Mouse (Mus musculus) gastrocnemius, postnatal 25 days (tissue): ENCODE results near the gene Lrrc32. TPM values are rescaled to one million over a fixed set of nuclear protein-coding genes. Genes with fewer than 3 reads are reported as not detected.

ENCODE experiments used
- DNase-seq: peaks from one replicate; pipeline ENCODE4 v3.0.0; 2022
- total RNA-seq, 2 experiments: library from RNA; stranded (reverse); gene quantifications; 1 replicate in 1 of 2; 2 replicates in 1 of 2; pipeline ENCODE4 v1.2.3; 2021

The Lrrc32 gene
- total RNA-seq, 2 experiments from 2014 or later, result 4.9 to 5.0 TPM

DNA sequence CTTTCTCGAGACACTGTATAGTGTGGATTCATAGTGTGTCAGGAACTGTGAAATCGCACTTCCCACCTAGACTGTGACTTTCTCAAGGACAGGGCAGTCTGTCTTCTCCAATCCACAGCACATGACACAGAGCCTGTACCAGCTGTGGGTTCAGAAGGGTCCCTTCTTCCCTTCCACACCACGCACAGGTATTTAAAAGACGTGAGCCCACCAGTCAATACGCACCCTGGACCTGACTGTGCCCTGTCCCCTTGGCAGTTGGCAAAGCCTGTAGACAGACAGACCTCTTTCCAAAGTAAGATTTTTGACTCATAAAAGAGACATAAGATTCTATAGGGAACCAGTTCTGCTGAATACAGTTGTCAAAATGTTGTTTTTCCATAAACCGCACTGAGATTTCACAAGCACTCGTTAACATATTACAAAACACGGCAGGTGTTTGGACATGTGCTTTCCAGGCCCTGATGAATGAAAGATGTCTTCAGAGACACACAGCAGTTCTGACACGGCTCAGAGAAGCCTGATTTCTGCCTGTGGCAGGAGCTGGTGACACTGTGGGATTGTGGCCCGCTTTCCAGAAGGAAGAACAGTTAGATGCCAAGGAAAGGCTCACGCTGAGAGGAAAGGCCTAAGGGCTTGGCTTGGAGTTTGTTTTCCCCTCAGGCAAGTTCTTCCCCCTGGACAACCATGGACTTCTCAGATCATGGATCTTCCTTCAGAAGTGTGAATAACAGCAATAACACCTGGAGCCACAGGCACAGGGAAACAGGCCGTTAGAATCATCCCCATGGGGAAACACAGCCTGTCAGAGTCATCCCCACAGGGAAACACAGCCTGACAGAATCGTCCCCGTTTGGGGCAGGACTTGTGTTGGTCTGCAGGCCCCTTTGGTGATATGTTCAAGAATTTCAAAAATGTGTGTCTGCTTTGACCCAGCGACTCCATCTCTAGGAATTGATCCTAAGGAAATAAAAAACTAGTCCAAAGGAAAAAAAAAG is 22.2 kb downstream of the Lrrc32 start:
- no peak for DNase-seq

DNA sequence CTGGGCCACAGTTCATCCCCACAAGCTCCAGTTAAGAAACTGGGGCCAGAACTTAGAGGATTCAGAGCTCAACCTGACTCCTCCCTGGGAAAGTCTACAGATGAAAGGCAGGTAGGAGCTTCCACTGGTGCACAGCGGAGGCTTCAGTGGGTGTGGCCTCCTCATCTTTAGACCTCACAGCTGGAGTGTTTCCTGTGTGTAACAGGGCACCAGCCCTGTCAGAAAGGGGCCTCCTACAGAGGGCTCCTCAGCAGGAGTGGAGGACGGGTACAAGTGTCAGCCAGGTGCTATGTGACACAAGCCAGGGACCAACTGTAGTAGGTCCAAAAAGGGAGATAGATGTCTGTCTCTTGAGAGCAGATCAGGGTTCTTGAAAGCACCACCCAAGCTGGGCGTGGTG is 24.2 kb downstream of the Lrrc32 start:
- no peak for DNase-seq

DNA sequence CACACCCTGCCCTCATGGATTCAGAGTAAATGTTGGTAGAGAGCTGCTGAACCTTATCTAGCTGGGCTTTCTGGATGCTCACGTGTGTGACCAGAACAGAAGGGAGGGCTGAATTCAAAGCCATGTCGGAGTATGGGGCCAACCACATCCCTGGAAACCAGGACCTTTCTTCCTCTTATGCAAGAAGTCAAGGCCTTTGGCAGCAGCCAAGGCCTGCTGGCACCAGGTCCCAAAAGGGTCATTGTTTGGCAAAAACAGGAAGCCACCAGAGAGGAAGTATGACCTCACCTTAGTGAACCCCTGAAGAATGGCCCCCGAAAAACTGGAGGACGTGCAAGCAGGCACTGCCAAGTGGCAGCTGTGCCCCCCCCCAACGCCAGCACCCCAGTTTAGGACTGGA is 33.5 kb downstream of the Lrrc32 start:
- no peak for DNase-seq

DNA sequence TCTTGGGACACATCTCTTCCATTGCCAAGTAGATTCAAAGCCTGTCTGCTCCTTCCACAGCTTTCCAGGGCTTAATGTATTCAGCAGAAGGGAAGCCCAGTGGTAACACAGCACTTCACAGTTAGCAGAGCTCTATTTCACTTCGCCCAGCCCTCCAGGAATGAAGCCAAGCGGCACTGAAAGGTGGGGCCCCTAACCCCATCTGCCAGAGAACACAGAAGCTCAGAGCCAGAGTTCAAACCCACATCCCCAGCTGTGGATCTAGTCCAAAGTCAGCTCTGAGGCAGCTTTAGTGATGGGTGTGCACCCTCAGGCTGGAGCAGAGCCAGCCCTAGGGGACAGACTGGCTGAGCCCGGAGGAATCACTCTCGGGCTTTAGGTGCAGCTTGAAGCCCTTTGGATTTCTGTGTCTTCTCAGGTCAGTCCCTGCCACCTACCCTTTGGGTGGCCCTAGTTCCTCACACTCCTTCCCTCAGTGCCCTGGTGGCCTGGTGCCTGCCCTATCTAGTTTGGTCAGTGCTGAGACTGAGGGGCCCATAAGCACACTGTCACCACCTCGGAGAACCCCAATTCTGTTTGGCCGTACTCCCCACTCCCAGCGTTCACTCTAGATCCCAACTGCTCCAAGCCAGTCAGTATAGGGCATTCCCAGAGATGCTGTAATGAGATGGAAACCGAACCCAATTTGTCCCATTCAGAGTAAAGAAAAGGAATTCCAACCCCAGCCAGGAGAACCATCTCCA is 34.2 kb downstream of the Lrrc32 start:
- DNase-seq, result peak; percentile 70

DNA sequence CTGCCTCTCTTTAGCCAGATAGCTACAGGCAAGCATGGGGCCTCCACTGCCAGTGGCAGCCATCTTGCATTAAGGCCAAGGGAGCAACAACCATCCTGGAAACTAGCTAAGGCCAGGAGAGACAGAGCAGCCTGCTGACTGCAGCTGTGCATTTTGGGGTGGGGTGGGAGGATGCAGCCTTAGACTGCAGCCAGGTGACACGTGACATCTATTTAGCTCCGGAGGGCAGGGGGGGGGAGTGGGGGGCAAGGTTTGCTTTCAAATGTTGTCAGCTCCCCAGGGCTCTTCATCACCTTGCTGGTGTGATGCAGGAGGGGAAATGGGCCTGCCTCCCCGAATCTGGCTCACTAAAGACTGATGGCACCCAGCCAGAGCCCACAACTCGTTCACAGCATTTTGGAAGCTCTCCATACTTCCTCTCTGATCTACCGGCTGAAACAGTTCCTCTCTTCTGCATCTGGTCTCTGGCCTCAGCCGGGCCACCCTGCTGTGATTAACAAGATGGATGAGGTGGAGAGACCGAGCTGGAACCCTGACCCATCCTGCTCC is 34.8 kb downstream of the Lrrc32 start:
- DNase-seq, result no peak

DNA sequence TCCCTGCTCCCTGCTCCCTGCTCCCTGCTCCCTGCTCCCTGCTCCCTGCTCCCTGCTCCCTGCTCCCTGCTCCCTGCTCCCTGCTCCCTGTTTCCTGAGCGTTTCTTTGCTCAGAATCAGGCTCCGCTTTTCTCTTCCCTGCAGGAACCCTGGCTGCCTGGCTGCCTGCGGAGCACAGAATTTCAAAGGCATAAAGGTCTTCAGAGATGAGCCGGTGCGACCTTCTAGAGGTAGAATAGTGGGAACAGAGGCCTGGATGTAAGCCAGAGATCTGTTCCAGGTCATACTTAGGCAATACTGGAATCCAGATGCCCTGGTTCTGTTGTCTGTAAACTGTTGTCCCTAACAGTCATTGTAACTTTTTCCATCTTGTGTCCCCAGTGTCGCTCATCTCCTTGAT is 35.3 kb downstream of the Lrrc32 start:
- no peak for DNase-seq

DNA sequence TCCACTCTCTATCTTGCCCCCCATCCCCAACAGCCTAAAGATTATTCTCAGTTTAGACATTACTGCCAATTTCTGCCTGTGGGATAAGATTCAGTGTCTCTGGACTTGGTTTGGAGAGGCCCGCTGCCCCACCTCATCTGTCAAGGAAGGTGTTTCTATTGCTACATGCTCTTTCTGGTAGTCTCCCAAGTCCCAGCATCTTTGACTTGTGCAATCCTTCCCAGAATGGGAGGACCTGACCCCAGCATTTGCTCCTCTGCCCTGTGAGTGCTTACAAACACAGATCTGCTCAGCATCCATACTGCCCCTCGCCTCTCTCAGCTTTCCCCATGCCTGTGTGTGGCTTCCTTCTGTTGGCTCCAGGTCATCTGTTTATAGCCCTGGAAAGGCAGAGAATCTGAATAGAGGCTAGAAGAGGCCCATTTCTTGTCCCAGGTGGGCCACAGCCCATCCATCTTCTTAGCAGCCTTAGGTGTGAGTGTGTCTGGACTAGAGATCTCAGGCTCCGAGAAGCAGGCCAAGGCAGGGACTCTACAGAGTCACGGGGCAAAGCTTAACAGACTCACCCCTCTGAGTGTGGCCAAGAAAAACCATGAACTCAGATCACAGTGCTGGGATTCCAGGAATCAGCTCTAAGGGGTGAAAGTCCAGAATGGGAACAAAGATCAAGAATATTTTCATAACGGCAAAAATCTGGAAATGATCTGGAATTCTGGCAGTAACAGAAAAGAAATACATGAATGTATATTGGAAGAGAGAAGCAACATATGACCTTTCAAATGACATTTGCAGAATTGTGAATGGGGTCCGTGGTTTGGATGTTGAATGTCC is 36.0 kb downstream of the Lrrc32 start:
- DNase-seq, result no peak

DNA sequence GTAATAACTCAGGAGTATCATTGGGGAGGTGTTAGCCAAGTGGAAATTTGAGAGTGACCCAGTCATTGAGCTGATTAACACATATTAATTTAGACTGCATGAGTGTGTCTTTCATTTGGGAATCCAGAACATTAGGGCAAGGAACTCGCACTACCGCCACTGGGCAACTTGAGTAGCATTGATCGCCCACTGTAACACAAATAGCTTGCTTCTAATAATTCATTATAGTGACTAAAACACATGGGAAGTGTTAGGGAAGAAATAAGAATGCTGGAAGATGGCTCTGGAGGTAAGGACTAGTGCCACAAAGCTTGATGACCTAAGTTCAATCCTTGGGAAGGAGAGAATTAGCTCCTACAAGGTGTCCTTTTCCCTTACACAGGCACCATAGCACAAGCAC is 38.0 kb downstream of the Lrrc32 start:
- DNase-seq, result no peak

DNA sequence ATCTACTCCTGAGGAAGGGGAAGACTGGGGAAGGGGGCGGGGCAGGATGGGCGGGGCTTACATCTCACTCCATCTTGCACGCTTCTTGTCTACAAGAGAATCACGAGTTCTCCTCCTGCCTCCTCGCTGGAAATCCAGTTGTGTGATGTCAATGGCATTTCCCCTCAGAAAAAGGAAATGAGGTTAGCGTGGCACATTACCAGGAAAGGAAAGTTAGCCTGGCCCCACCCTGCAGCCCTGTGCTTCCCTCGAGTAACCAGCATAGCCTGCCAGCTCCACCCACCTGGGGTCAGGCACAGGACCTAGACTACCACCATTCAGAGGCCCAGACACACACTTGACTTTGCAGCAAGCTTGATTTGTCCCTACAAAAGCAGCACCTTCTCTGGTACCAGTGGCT is 42.5 kb downstream of the Lrrc32 start:
- no peak for DNase-seq

DNA sequence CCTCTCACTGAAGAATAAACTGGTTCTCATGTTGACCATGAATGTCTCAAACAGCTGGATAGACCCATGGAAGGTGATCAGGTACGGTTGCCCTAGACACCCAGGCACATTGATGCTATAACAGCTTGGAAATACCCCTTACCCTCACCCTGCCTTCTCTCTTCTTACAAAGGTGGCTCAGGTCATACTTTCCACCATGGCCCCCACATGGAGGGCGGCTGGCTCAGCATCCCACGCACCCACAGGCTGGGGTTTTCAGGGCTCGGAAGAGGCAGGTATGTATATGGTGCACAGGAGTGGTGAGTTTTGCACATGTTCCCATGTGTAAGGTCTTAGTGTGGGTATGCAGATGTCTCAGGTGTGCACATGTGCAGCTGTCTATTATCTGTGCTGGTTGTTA is 43.9 kb downstream of the Lrrc32 start:
- no peak for DNase-seq

DNA sequence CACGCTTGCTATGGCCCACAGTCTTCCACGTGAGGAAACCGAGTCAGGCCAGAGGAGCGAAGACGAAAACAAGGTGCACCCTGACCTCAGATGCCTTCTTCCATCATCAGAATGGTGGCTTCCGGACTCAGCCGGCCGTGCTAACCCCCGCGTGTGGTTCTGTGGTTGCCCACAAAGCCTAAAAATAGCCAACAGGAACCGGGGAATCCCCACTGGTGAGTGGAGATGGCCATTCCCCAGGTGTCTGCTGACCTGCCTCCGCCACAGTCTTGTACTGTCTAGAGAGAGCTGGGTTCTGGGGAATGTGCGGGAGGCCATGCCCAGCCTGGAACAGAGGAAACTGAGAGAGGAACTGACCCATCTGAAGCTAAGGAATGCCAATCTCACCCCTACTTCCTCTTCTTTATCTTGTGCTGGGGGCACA is 45.4 kb downstream of the Lrrc32 start:
- no peak for DNase-seq

DNA sequence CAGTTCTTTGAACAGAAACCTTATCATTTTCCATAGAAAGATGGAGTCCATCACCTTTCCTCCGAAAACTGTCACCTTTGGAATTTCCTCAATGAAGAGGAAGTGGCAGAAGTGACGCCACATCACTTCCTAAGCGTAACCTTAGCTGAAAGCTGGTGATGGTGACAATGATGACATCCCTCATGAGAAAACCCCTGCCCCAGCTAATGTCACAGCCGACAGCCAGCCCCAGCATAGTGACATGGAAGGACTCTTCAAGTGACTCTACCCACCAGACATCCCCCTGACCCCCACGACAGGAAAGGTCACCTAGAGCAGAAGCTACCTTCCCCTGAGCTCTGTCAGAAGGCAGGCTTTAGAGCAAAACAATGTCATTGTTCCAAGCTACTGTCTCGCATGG is 46.1 kb downstream of the Lrrc32 start:
- no peak for DNase-seq

DNA sequence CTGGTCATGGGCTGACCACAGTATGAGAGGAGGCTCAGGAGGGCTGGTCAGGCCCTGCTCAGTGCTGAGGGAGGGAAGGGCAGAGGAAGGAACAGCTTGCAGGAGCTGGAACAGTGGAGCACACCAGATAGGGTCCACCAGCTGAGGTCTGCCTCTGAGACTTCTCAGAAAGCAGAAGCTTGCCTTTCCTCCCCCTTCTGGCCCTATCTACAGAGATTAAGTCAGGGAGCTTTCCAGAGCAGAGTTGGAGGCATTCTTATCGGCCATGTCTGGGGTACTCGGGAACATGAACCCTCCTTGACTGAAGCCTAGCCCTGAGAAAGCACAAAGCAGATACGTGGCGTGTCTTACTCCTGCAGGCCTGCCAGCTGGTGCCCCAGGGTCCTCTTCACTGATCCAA is 46.8 kb downstream of the Lrrc32 start:
- DNase-seq, result no peak

DNA sequence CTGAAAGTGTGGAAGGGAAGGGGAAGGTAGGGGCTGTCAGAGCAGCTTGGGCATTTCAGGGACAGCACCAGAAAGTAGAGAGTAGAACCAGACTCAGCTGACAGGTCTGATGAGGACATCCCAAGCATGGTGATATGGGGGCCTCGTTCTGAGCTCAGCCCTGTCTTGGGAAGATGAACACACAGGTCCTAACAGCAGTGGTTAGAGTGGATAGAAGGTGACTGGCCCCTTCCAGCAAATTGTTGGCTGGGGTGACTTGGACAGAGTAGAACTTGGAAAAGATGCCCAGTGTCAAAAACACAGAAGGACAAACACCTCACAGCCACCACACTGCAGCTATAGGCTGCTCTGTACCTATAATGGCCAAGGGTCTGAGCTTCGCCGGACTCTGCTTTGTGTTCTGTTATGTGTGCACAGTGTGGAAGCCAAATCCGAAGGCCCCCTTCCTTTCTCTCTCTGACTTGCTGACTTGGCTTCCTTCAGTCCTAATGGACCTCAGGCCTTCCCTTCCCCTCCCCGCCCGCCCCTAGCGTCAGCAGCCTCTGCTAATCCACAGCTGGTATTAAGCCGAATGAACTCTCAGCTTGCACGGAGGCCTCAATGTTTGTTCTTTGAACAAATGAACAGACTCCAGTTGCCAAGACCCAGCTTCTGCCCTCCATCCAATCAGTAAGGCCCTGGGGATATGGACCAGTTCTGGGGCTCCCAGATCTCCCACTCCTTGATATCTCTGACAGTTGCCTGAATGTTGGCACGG is 48.3 kb downstream of the Lrrc32 start:
- DNase-seq, result peak; percentile 29

DNA sequence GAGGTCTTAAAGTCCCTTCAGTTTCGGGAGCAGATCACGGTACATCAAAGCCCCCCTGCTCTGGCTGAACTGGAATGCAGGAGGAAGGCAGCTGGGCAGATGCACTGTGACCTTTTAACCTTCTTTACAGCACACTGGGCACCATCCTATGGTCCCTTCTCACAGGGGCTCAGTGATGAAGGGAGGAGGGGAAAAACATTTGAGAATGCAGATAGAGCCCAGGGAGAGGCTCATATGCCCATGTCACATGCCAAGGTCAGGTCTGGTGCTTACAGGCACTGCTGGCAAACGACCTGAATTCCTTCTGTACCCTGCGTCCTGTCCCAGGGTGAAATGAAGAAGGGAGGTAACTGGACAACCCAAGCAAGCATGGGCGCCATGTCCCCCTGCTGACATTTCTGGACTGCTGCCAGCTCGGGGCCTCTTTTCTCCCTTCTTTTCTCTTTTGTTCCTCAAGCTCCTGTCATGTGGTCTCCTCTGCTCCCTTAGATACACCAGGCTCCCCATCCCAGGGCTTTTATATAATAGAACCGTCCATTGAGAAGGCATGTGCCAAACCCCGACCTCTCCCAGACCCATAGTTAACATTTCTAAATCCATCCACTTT is 49.0 kb downstream of the Lrrc32 start:
- no peak for DNase-seq

DNA sequence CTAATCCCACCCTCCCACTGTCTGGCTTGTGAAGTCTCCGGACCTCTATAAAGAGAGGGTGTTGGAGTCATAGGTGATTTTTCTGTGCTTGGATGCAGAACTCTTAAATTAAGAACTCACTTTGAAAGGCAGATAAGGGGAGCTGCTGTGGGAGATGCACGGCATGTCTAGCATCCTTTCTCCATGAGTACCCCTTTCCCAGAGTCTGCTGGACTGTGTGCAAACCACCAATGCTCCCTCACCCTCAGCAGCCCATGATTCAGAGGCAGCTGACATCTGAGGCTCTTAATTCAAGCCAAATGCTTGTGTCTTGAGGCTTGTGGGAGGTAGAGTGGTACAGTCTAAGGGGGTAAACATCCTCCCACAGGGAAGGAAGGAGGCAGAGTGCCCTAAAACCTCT is 51.8 kb downstream of the Lrrc32 start:
- no peak for DNase-seq

DNA sequence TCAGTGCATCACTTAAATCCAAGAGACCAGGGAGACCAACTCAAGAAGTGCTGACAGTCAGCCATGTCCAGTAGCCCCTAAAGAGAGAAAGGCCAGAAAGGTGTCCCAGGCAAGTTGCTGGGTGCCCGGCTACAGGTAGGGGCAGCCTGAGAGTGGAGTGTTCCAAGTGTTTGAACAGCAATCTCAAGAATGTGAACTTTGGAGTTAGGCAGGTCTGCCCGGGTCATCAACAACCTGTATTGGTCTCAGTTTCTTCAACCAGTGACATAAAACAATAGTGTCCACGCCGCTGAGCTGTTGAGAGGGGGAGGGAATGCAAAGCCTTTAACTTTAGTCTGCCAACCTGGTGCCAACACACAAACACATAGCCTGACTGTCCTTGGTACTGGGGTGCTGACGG is 52.5 kb downstream of the Lrrc32 start:
- no peak for DNase-seq

DNA sequence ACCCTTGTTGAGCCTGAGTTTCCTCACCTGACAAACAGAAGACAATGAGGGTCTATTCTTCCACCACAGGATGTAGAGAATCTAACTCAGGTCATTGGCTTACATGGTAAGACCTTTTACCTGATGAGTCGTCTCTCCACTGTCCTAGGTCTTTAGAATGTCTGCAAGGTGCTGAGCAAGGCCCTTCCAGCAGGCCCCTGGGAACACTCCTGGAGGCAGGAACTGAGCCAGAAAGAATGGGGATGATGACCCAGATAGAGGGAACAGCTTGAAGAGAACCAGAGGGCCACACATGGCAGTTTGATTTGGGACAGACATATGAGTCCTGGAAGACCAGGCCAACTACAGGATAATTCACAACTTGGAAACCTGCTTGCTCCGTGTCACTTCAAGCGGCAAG is 53.2 kb downstream of the Lrrc32 start:
- DNase-seq, result no peak

DNA sequence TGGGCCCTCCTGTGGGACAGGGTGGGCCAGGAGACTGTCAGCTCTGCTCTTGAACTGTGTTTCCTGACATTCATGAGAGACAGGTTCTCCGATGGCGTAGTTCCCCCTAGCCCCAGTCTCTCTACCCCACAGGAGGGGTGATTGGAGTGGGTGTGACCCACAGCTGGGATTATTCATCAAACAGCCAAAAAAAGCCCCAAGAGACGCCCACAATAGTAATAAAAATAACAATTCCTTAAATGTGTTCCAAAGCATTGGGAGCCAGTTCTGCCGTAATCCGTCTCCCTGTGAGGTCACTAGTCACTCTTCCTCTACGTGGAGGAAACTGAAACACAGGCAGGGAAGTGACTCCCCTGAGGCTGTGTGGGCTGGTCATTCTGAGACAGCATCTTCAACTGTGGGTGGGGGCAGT is 53.7 kb downstream of the Lrrc32 start:
- peak; percentile 47 for DNase-seq

DNA sequence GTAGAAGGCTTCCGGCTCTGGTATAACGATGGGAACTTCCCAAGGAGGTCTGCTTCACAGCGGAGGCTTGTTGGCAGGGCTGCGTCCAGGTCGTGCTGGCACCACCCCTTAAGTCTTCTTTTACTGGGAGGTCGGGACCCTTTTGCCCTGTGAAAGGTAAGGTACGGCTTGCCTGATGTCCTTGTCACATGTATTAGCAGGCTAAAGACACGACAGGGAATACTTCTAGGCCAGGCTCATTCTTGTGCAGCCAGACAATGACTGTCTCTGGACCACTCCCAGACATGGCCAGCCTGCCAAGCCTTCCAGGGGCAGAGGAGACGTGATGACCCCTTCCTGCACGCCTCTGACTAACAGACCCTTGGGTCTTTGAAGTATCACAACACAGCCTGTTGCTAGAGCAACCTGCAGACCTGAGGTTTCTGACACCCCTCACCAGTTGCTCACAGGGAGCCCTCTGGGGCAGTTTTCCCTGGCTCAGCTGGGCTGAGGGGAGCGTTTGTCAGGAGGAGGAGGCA is 54.8 kb downstream of the Lrrc32 start:
- DNase-seq, result no peak

DNA sequence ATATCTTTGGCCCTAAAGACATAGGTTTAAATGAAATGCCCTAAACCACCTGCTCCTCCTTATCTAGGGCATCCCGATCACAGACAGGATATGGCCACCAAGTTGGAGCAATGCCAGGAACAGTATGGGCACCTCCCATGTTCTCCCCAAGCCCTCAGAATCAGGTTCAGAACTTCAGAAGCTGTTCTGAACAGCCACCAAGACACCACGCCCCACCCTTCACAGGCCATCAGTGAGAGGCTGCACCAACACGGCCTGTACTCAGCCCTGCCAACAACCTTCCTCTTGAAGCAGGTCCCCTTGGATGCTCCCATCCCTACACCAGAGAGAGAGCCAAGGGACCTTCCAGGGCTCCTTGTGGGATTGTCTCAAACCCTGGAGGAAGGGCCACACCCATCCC is 55.5 kb downstream of the Lrrc32 start:
- no peak for DNase-seq
